Mouse (Mus musculus) pancreas, adult 10 weeks (tissue): ENCODE data around the gene E2f8. TPM values are rescaled to one million over a fixed set of nuclear protein-coding genes. Genes with fewer than 3 reads are reported as not detected.

Experiments
- polyA plus RNA-seq: library from polyadenylated mRNA; stranded (reverse); fragments of 350-450 nt; fragmentation: Illumina TruSeq; extraction: RNeasy Lipid Tissue Mini Kit (QIAGEN cat#74804); gene quantifications from one replicate; pipeline ENCODE4 v1.2.3, GENCODE M21; 2015; ENCODE audit warnings: low read depth, low replicate concordance; ENCODE audit not compliant: insufficient read depth

E2f8 gene
- not detected for polyA plus RNA-seq

DNA sequence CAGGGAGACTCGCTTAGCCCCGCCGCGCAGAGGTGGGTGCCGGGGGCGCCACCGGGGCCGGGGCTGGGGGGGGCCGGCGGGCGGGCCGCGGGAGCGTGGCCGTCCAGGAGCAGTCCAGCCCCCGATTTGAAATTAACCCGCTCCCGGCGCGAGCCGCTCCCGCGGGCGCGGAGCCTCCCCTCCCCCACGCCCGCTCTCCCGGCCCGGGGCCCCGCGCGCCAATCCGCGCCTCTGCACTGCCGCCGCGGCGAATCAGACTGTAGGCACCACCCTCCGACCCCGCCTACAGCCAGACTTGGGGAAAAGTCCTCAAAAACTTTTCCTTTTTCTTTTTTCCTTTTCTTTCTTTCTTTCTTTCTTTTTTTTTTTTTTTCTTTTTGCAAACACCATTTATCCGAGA, at the start of gene E2f8:
TSS of gene E2f8 (minus strand) at position 111 of the 400 bp plus-strand sequence.

DNA sequence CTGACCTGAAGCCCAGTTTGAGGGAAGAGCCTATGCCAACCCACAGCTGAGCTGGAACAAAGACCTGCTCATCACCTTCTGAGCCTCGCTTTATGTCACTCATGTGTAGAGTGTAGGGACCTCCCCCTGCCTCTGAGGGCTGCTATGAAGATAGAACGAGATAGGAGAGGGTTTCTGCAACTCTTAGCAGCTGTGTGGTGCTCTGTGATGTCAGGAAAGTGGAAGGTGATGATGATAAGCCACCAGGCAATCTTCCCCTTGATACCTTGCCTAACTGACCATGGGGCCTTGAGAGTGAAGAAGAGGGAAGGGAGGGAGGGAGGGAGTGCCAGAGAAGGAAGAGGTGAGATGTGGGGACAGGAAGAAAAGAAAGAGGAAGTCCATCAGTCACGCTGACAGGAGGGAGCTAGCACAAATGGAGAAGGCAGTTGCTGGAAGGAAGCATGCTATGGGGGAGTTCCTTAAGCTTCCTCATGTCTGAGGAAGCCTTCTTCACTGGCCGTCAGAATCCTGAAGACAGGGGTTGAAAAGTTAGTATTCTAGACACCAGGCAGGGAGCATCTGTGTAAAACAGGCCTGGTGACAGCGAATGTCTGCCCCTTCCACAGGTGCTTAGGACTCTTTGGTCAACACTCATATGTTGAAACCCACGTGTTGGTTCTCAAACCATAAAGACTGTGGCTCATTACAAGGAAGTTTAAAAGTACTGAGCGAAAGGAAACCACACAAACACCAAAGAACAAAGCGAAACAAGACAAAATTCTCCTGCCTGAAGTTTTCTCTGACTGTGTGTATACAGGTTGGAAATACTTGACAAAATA, 27.3 kb upstream of the E2f8 start, which contains the start of gene Nav2:
TSS of gene Nav2 (plus strand) at position 196 of the 821 bp plus-strand sequence.

DNA sequence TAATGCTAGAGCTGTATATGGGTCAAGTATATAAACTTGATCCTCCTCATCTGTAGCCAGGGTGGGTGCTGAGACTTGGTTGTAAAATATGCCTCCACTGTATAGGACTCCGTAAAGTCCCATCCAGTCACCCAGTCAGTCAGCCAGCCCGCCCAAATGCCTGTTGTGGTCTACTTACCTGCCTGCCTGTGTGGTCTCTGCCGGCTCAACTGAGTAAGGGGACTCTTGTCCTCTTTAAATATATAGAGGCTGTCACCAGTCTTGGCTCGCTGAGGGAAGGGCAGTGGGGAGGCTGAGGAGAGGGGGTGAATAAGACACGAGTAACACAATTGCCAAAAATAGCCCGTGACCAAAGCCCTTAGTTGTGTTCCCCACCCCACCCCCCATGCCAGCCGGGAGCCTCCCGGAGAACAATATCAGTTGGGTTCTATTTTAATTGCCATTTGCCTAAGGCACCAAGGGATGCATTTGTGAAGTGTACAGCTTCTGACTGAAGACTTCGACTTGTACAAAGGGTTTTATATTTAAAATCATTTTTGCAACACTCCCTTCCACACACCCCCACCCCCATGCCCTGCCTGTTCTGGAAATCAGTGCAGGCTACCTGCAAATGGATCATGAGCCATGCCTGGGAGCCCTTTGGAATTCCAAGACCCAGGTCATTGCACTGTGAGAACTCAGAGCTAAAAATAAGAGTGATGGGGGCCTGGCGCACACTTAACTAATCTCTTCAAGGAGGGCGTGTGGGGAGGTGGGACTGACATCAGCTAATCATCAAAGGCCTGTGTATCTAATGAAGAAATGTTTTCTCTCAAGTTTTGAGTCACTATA, 33.4 kb downstream of the E2f8 start, which contains the start of gene Csrp3:
TSS of gene Csrp3 (minus strand) at position 214 of the 831 bp plus-strand sequence.

Other genes starting within 250 kb of the E2f8 start
- not detected for gene Mrgprb3, start 237.8 kb downstream of the E2f8 start, polyA plus RNA-seq
- gene Zdhhc13, start 92.6 kb downstream of the E2f8 start, polyA plus RNA-seq, result 2.1 TPM
- not detected for gene Csrp3, start 33.6 kb downstream of the E2f8 start, polyA plus RNA-seq
- gene Nav2, start 27.1 kb upstream of the E2f8 start, polyA plus RNA-seq, result 4.3 TPM